Mouse (Mus musculus): Measurements from ENCODE around the gene Brsk1. TPM values are rescaled to one million over a fixed set of nuclear protein-coding genes. Genes with fewer than 3 reads are reported as not detected.

The Brsk1 gene
- total RNA-seq (2021) = under 1 TPM; 0.50 to 0.64 TPM
- long read RNA-seq, experiment 1 = 0 reads
- long read RNA-seq, experiment 2 = 0 reads

DNA sequence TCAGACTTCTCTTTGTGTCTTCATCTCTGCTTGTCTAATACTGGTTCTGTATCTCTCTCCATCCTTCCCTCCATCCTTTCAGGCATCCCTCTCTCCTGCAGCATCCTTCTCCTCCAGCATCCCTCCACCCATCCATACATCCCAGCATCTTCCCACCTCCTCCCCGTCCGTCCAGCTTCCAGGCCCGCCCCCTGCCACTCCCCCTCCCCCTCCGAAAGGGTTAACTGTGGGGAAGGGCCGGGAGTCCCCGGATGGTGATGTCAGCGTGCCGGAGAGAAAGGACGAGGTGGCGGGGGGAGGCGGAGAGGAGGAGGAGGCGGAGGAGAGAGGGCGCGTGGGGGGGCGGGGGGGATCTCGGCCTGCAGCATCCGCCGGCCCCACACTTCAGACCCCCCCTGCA, at the start of gene Brsk1:
Brsk1 (plus strand) TSS at position 218 of the 400 bp plus-strand sequence.
- peak; percentile 22 for DNase-seq (ENCODE audit: low spot score)

DNA sequence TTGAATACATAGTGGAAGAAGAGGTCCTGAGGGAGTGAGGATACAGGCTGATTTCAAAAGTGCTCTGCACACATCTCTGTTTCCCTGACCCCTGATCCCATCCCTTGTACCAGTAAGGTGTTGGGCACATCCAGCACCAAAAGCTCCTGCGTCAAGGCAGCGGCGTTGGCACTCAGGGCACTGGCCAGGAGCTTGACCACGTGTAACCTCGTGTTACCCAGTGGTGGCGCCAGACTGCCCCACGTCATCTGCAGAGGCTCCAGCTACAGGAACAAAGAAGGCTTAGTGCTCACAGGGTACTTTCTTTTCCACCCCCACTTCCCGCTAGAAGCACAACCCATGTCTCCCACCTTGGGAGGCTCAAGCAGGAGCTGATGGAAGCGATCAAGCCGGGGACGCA, 49.2 kb upstream of the Brsk1 start:
- DNase-seq (ENCODE audit: low spot score) = no peak

DNA sequence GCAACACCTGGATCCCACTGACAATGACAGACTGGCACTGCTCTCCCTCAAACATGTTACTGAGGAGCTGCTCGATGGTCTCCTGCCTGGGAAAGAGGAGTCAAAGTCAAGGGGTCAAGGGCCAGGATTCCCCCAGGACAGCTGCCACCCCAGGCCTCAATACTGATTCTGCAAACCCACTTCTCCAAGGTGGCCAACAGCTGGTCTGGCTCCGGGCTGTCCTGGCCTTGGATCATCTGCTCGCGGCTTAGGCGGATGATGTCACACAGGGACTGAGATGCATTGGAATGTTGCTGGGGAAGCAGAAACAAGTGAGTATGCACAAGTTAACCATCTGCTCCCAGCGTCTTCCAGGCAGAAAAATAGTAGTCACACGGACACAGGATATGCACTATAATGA, 48.4 kb upstream of the Brsk1 start:
- DNase-seq (ENCODE audit: low spot score) = no peak

DNA sequence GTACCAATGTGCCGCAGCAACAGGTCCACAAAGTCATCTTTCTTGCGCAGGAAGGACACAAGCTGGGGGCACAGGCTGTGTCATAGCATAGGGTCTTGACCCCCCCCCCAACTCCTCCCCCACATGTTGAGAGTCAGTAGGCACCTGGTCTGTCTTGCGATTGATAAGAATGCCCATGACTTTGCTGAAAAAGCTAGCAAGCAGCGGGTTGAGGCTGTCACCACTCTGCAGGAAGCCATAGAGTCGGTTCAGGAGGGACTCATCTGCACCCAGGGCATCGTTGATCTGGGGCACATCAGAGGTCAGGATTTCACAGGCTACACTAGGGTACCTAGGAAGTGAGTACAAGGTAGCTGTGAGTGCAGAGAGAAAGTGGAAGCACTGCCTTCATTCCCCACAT, 47.2 kb upstream of the Brsk1 start:
- DNase-seq (ENCODE audit: low spot score) = no peak

DNA sequence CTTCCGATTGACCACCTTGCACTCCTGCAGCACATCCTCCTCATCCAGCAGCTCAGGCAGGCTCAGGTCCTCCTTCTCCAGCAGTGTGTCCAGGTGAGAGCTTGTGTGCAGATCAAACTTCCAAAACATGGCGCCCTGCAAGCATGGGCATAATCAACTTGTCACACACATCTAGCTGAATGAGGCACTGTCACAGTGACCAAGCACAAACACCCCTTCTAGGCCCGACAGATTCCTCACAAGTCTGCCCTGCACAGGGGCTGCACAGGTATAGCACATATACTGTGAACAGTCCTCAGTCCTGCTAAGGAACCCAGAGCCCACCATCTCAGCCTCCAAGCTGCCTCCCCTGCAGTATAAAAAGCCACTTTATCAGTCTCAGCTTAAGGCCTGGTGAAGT, 43.6 kb upstream of the Brsk1 start:
- no peak for DNase-seq (ENCODE audit: low spot score)

DNA sequence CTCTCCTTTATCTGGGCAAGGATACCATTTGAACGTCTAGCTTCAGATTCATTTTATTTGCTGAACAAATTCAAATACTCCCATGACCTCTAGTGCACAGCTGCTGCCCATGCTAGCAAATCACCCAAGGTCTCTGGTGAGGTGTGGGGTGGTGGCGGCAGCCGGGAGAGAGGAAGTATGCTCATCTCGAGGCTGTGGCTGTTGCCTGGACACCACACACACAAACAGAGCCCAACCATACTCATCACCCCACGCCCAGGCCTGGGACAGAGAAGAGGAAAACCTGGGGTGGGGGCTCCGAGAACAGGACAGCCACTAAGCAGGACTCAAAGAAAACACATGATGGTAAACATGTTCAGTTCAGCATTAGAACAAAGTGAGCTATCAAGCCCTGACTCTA, 43.1 kb upstream of the Brsk1 start:
- DNase-seq (ENCODE audit: low spot score) = no peak

DNA sequence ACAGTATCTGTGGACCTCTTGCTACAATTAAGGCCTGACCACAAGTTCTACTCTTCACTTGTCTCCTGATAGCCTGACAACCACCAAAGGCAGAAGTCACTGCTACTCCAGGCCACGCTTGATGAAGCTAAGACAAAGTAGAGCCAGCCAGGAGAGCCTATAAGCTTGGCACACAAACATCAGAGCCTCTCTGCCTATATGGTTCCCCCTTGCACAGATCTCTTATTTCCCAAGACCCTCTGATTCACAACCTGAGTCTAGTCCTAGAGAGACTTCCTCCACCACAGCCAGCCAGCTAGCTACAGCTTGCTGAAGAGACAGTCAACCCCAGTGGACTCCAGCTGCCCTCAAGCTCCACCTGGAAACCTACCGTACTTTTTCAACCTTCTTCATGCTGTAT, 42.4 kb upstream of the Brsk1 start:
- no peak for DNase-seq (ENCODE audit: low spot score)

DNA sequence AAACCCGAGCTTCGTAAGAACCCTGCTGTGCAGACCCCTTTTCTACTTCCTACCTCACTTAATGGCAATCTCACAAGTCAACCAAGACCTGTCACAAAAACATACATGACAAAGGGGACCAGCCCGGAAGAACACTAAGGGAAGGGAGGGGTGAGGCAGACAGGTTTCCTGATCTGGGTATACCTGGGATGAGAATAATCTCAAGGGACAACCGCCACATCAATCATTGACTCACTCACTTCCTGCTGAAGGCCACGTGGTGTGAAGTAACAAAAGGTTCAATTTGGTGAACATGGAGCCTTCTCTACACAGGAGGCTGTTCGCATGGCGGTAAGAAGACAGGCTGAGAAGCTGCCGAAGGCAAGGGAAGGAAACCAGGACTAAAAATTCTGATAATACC, 38.8 kb upstream of the Brsk1 start:
- no peak for DNase-seq (ENCODE audit: low spot score)

DNA sequence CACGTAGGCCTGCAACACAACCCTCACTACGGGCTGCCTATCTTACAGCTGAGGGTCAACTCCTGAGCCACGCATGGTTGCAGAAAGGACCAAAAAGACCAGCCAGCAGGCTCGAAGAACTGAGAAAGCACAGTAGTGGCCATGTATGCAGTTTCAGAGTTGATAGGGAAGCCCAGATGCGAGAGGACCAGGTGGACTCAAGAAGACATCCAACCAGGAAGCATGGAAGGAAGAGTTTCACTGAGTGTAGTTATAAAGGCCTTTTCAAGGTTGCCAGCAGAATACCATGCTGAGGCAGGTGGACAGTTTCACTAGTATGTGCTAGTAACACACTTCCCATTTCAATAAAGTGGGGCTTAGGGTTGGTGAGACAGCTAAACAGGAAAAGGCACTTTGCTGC, 37.7 kb upstream of the Brsk1 start:
- DNase-seq (ENCODE audit: low spot score) = no peak

DNA sequence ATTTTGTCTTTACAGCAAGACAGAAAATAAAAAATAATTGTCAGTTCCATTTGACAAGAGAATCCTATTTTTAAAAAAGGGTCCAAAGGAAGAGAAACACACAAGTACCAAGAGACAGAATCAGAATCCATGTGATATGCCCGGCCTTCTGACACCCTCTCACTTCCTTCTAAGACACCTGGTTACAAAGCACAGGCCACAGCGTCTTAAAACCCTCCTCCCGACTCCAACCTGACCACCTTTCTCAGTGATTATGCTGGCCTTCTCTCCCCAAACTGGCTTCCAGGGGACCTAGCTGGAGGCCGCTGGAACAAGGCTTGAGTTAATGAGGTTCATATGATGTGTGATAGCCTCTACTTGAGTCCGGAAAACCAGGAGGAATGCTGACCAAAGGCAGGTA, 37.1 kb upstream of the Brsk1 start:
- DNase-seq (ENCODE audit: low spot score) = no peak

DNA sequence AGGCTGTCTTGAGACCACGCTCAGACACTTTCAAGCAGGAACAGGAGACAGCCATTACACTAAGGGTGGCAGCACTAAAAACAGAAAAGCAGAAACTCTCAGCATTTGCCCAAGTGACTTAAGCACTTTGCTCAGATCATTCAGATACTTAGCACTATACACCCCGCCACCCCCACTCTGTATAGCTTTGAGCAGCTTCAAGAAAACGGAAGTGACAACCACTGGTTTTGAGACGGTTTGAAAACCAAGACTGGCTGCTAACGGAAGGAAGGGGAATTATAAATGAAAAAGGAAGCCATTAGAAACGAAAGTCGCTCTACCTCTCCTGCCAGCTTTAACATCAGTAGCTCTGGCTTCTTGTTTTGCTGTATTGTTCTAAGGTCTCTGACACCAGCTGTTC, 36.6 kb upstream of the Brsk1 start:
- DNase-seq (ENCODE audit: low spot score) = no peak

DNA sequence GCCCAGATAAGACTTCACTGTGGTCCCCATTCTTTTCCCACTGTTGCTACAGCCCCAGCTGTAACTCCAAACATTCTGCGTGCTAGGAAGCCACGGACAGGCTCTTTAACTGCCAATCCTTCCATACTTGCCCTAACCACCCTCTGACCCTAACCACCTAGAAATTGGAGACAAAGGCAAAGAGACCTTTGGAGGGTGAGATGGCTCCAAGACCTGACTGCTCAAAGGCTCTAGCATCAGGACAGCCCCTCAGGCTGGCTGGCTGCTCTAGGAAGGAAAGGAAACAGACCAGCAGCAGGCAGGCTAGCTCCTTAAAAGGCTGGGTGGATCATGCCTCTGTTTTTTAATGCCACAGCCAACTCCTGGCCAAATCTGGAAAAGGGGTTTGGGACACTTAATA, 36.2 kb upstream of the Brsk1 start:
- DNase-seq (ENCODE audit: low spot score) = no peak

DNA sequence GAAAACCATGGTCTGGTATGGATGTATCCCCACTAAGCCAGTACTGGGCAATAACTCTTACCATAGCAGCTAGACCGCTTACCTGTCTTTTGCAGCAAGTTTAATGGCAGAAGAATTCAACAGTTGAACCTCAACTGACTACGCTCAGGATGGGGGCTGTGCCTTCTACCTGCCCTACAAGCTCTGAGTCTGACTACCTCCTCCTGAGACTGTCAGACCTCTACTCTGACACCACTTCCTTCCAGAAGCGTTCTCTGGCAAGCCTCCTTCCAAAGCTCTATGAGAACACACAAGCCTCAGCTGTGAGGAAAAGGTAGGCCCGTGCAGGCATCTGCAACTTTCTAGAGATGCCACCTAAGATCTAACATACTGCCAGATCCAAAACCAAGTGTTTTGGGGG, 35.0 kb upstream of the Brsk1 start:
- DNase-seq (ENCODE audit: low spot score) = no peak

DNA sequence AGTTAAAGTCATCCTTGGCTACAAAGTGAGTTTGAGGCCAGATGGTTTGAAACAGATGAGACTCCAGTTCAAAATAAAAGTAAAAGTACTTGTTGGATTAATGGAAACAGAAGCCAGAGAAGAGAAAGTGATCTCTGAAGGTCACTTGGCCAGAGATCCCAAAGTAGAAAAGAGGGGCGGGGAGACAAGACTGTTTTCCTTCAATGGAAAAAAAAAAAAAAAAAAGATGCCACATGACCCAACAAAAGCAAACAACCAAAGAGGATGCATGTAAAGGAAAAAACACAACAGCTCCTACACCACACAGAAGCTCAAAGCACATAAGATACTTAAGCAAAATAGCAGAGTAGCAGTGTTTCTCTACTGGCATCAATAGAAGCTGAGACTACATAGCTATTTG, 34.5 kb upstream of the Brsk1 start:
- DNase-seq (ENCODE audit: low spot score) = no peak

DNA sequence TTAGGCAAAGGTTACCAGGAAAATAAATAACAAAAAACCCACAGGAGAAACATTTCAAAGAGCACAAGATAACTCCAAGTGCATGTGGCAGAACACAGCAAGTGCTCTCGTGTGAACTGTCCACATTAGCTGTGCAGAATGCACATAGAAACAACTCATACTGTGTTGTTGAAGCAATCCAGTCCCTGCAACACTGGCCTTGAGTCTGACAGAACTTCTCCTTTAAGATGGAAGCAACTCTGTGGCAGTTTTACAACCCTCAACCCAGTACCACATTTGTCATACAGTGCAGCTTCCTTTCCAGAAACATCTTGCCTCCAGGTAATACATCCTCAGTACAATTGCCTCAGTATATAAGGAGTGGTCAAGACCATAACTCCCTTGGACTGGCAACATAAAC, 33.6 kb upstream of the Brsk1 start:
- no peak for DNase-seq (ENCODE audit: low spot score)

DNA sequence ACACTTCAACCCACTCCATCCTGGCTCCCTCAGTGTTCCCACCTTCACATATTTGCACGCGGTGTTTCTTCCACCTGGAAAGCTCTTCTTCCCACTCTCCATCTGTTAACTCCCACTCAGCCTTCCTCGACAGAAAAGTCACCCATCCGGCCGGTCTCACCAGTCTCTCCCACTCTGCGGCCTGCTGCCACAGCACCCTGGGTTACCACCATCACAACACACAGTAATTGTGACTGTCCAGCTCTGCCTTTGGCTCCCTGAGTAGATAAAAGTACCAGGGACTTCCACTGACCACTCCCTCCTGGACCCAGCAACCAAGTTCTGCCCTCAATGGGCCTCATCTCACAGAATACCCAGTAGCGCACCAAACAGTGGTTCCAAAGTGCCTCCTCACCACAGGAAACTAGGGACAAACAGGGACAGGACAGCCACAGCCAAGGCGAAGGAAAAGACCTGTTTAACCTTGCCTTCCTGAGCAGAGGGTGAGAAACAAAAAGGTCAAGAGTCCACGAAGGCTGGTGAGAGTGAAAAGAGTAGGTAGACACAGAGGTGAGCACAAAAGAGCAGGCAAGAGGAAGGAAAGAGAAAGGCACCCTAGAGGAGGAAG, 32.8 kb upstream of the Brsk1 start:
- no peak for DNase-seq (ENCODE audit: low spot score)

DNA sequence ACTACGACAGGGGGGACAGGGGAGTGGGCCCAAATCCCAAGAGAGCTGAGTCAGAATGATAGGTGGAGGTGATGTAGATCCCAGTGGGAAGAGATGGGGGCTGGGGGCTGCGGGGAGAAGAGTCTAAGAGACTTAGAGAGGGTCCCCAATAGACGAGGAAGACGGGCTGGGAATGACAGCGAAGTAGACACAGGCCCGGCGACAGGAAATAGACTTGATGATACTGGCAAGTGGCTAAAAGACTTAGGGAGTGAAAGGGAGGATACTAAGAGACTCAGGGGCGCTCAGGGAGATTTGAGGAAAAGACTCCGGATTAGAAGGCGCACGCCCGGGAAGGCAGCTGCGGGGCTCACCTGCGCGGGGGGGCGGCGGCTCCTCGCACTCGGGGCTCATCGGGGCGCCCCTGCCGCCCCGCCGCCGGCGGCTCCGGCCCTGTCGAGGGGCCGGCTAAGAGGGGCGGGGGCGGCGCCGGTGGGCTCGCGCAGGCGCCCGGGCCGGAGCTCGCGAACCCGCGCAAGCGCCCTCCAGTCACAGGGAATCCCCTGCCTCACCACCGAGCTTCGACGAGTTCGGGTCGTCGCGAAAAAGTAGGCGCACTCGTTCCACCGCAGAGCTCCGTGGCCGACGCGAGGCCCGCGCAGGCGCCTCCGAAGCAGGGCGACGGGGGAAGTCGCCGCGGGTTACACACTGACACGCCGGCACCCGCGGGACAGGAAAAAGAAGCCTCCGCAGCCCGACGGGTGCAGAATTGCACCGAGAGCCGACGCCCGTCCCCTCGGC, 32.1 kb upstream of the Brsk1 start:
- DNase-seq (ENCODE audit: low spot score) = no peak

DNA sequence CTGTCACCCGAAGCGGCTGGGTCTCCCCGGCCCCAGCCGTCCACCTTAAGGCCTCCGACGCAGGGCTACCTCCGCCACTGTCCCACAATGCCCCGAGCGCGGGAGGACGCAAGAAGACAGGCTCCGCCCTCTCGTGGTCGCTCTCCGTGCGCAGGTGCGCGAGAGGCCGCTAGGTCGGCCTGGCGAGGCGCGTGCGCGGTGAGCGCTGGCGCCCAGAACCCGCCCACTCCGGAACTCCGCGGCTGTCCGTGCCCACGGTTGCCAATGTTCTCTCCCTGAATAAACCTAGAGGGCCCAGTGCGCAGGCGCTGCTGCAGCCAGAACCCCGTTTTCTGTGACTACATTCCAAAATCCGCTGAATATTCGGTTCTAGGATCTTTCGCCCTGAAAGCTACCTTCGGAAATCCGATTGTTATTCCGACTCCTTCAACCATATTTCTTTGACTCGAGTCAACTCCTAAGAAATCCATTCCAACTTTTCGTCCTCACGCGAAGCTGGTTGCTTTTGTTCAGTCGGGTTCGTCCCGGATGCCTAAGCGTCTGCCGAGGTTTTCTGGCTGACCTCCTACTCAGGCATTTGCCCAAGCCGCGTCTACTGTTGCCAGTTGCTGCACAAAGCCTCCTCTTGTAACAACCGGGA, 31.4 kb upstream of the Brsk1 start, which contains the start of gene Ppp6r1:
Ppp6r1 (minus strand) TSS at position 108 of the 640 bp plus-strand sequence.
- peak; percentile 97 for DNase-seq (ENCODE audit: low spot score)

DNA sequence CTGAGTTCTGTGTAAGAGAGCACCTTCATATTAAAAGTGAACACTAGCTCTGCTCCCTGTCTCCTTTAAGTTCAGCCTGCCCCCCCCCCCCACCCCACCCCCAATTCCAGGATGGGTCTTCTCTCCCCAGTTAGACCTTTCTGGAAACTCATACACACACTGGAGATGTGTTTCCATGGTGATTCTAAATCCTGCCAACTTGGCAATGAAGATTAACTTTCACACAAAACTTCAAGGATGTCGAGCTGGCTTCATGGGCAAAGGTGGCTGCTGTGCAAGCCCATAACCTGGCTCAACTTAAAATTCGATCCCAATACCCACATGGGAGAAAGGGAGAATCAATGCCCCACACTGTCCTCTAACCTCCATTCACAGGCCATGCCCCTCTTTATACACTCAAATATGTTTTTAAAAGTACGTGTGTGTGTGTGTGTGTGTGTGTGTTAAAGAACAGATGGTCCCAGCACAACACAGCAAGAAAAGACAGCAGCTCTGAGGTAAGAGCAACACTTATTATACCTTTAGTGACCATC, 30.4 kb upstream of the Brsk1 start:
- no peak for DNase-seq (ENCODE audit: low spot score)

DNA sequence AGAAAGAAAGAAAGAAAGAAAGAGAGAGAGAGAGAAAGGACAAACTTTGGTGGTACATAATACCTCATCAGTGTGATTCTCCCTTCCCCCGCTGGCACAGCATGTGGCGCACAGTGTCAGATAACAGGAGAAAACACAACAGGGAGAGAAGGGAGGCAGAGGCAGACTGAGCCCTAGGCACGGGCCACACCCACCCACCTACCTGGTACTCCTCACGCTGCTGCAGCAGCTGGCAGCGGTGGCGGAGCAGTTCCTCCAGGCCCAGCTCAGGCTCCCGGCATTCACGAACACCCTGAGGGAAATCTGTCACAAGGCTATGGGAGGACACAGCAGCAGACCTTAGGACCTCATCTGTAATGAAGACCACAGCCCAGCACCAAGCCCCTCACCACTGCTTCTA, 27.2 kb upstream of the Brsk1 start:
- DNase-seq (ENCODE audit: low spot score) = no peak

DNA sequence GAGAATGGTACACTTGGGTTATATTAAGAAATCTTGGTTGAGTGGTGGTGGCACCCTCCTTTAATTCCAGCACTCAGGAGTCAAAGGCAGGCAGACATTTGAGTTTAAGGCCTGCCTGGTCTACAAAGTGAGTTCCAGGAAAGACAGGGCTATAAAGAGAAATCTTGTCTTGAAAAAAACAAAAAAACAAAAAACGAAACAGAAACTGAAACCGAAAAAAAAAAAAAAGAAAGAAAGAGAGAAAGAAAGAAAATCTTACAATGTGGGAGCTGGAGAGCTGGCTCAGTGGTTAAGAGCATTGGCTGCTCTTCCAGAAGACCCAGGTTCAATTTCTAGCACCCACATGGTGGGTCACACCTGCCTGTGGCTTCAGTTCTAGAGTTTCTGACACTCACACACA, 26.7 kb upstream of the Brsk1 start:
- no peak for DNase-seq (ENCODE audit: low spot score)

DNA sequence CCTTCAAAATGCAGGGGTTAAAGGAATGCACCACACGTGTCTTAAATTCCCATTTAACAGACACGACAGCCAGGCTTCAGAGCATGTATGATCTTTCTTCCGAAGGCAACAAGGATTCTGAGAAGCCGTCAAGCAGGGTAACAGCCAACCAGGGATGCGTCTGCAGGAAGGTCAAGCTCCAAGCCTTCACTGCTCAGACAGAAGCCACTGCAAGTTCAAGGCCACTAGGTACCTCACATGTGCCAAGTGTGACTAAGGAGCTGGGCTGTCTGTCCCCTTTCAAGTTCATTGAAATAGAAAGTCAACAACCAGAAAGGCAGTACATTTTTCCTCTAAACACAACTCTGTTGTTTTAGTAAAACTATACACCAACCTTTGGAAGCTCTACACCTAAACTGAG, 23.5 kb upstream of the Brsk1 start:
- DNase-seq (ENCODE audit: low spot score) = no peak

DNA sequence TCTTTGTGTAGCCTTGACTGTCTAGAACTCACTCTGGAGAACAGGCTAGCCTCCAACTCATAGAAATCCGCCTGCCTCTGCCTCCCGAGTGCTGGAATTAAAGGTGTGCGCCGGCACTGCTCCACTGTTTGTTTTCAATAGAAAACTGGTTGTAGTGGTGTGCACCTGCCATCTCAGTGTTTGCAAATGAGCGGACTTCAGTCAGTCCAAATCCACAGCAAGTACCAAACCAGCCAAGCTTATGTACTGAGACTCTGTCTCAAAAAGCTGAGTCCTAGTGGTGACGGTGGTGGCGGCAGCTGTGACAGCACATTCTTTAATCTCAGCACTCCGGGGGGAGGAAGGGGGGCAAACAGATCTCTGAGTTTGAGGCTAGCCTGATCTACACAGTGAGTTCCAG, 21.9 kb upstream of the Brsk1 start:
- DNase-seq (ENCODE audit: low spot score) = no peak
